Mouse (Mus musculus) kidney, adult 10 weeks (tissue): ENCODE data around the gene Ankub1. TPM values are rescaled to one million over a fixed set of nuclear protein-coding genes. Genes with fewer than 3 reads are reported as not detected.

Source experiments
- polyA plus RNA-seq: library from polyadenylated mRNA; stranded (reverse); fragments of 350-450 nt; fragmentation: Illumina TruSeq; extraction: RNeasy Lipid Tissue Mini Kit (QIAGEN cat#74804); gene quantifications from one replicate; pipeline ENCODE4 v1.2.3, GENCODE M21; 2014; ENCODE audit warnings: low read depth, low replicate concordance

Ankub1 gene
- polyA plus RNA-seq: 0.20 TPM

DNA sequence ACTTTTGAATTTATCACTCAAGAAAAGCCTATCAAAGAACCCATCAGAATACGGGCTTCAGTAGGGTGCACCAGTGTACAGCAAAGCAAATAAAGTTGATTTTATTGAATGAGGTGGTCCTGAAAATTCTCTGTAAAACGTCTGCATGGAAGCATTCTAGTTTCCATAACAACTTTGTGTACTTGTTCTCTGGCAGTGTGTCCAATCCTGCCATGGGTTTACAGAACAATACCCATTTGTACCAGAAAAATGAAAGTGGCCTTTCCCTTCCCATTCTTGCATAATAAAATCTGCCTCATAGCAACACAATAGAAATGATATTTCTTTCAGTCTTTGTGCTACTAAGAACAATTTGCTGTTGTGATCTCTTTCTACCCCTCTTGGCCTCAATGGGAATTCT, at the start of gene Ankub1:
Ankub1 (minus strand) TSS at position 81 of the 400 bp plus-strand sequence.

DNA sequence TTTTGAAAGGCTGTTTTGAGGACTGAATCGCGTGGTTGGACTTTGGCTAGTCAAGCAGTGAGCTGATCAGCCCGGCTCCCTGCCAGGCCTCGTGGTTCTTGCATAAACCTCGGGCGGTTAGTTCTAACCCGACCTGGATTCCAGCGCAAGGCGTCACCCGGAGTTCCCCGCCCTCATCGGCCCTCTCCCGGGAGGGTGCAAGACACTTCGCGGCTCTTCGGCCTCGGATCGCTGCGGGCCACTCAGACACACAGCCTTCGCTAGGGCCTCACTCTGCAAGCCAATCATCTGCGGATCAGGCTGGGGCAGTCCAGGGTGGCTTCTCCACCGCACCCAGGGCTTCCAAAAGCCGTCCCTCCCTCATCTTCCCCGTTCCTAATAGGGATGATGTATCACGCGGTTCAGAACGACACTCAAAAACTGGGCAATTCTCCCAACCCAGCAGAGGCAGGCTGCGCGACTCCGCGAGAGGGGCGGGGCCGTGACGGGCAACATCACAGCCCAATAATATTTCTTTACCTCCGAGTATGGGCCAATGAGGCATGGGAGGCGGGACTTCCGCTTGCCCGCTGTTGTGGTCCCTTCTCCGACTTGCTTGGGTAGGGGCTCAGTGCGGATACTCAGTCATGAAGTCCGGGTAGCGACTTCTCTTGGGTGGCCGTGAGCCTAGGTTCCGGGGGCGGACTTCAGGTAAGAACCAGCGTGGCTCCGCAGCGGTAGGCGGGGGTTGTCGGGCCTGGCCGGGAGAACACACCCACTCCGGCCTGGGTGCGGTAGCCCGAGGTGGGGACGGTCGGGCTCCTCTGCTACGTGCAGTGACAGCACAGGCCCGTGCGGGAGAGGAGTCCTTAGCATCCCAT, 43.1 kb upstream of the Ankub1 start, which contains the start of gene Rnf13:
Rnf13 (plus strand) TSS at position 552 of the 860 bp plus-strand sequence.

DNA sequence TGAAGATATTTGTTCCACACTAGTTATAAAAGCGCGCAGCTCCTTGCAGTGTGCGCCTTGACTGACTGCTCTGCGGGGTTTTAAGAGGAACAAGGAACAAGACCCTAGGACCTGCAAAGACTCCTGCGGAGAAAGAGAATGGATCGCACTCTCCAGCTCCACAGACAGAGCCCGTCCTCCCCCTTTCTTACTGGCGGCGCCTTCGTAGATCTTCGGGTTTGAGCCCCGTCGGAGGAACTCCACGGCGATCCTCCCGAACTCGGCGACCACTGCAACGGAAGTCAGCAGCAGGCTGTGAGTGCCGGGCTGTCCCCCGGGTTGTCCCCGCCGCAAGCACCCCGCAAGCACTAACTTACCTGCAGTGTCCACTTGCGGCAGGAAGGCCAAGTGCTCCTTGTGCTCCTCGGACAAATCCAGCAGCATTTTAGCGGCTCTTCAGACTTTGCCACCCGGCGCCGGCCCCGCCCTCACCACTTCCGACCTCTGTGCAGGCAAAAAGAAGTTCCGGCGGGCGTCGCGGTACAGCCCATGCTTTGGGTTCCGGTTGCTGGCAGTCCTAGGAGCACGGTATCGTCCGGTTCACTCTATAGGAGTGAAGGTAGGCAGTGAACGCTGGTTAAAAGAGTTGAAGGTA, 41.3 kb downstream of the Ankub1 start, which contains the start of gene Commd2:
Commd2 (minus strand) TSS at position 485 of the 634 bp plus-strand sequence.

Other genes with a start within 250 kb of the Ankub1 start
- gene Wwtr1, start 116.9 kb downstream of the Ankub1 start, polyA plus RNA-seq: 65.7 TPM
- gene Commd2, start 41.1 kb downstream of the Ankub1 start, polyA plus RNA-seq: 14.2 TPM
- gene Rnf13, start 43.3 kb upstream of the Ankub1 start, polyA plus RNA-seq: 567 TPM
- 184 TPM for gene Pfn2, start 155.3 kb upstream of the Ankub1 start, polyA plus RNA-seq